Mouse (Mus musculus) liver, embryonic 14.5 days (tissue): ENCODE data around the gene Asic5.

Experiments
- CTCF ChIP-seq: IDR thresholded peaks from 2 replicates; pipeline ENCODE4 v1.5.1; 2016; ENCODE audit warnings: antibody characterized with exemption, low read depth, control low read depth
- EP300 ChIP-seq: IDR thresholded peaks from 2 replicates; pipeline ENCODE4 v1.6.1; 2016; ENCODE audit warnings: antibody characterized with exemption, low read depth

- TF ChIP-seq CTCF (no peak), EP300 (no peak)
Observed at GRCm38 (mm10) chr3:82030008-82030748, 48.1 kb downstream of the Asic5 start.
